Mouse (Mus musculus) cortical plate, adult 2 months (tissue): ENCODE measurements around the gene Svep1. TPM values are rescaled to one million over a fixed set of nuclear protein-coding genes. Genes with fewer than 3 reads are reported as not detected.

Source experiments
- H3K27ac ChIP-seq: fragments of 200-500 bp; 2 replicates; pipeline ENCODE4 v1.5.1; 2012; ENCODE audit warnings: low read length, control low read depth, inconsistent platforms; ENCODE audit not compliant: insufficient read depth
- H3K4me1 ChIP-seq: fragments of 200-500 bp; 2 replicates; pipeline ENCODE4 v1.6.1; 2011; ENCODE audit warnings: low read length; ENCODE audit not compliant: control insufficient read depth, insufficient read depth
- H3K4me3 ChIP-seq: fragments of 200-500 bp; 2 replicates; pipeline ENCODE4 v1.5.1; 2011; ENCODE audit warnings: mild to moderate bottlenecking, low read length, control low read depth; ENCODE audit not compliant: insufficient read depth
- CTCF ChIP-seq: fragments of 200-500 bp; IDR thresholded peaks from 2 replicates; pipeline ENCODE4 v1.5.1; 2011; ENCODE audit warnings: mild to moderate bottlenecking, control low read depth, low read length; ENCODE audit not compliant: insufficient read depth; ENCODE audit errors: extremely low read depth
- POLR2A ChIP-seq: fragments of 200-500 bp; IDR thresholded peaks from 2 replicates; pipeline ENCODE4 v1.6.1; 2011; ENCODE audit warnings: mild to moderate bottlenecking, low read length, control low read depth; ENCODE audit not compliant: insufficient read depth; ENCODE audit errors: extremely low read depth
- polyA plus RNA-seq: library from polyadenylated mRNA; depleted of rRNA; stranded (reverse); fragments of >200 nt; gene quantifications from 2 replicates; pipeline ENCODE4 v1.2.3, GENCODE M21; 2012; rRNA removed

The Svep1 gene
- polyA plus RNA-seq, 1 experiment = 0.31 TPM

GRCm38 (mm10) chr4:58032714-58033113 lies 173.9 kb downstream of the Svep1 start:
- H3K4me3 ChIP-seq = no peak overlapping the region
- TF ChIP-seq POLR2A (no peak), CTCF (no peak)
- H3K27ac ChIP-seq = no peak overlapping the region
- no peaks in the 10 kb centered on the region for H3K4me1 ChIP-seq

GRCm38 (mm10) chr4:58009024-58009423 lies 197.6 kb downstream of the Svep1 start, which contains the start of gene Txndc8:
Txndc8 (minus strand) TSS chr4:58009124.
- TF ChIP-seq POLR2A = no peak
- no peak for TF ChIP-seq CTCF
- Histone ChIP-seq H3K27ac (no peak within 1 kb of the TSS), H3K4me1 (no peaks in the 10 kb centered on the region), H3K4me3 (no peak within 1 kb of the TSS)

- no peak overlapping the region for H3K4me3 ChIP-seq
- no peaks in the 10 kb centered on the region for H3K4me1 ChIP-seq
- no peak for TF ChIP-seq POLR2A
- H3K27ac ChIP-seq = no peak overlapping the region
Measured at GRCm38 (mm10) chr4:58003501-58003900, 203.2 kb downstream of the Svep1 start.

Other genes with a start within 250 kb of the Svep1 start
- gene Txndc8, start 197.7 kb downstream of the Svep1 start, polyA plus RNA-seq = not detected in 2 replicates
- 0.26 and 0.67 TPM in 2 replicates for gene Musk, start 79.1 kb upstream of the Svep1 start, polyA plus RNA-seq